Comparison of ENCODE assay signal across 27 mouse cellular contexts in genomic region chr2:13738704-13739103, GRCm38 (mm10). TPM values are rescaled to one million over a fixed set of nuclear protein-coding genes. Genes with fewer than 3 reads are reported as not detected.
DNase-seq lines count a peak whose midpoint lies in the region; ATAC-seq and TF ChIP-seq lines count a peak whose summit lies in the region.
"Had no signal": no experiment of that assay in that cellular context is flagged by ENCODE, and none has a peak within 500 bp of the region (broad histone marks: within the 10 kb centered on the region; RNA-seq: fewer than 3 reads in every experiment).

No protein-coding gene starts in this region.

- H3K9ac ChIP-seq in forebrain, embryonic 15.5 days (replicated peaks): no peak overlapping the region
- H3K9ac ChIP-seq in forebrain, embryonic 12.5 days: no peak overlapping the region
- H3K9ac ChIP-seq in midbrain, embryonic 14.5 days (replicated peaks; ENCODE audit: low read length): no peak overlapping the region
- H3K9ac ChIP-seq: heart, embryonic 13.5 days; intestine, embryonic 15.5 days; liver, embryonic 14.5 days; lung, embryonic 14.5 days had no signal

- TF ChIP-seq POLR2A in brain, embryonic 14.5 days (IDR thresholded peaks at IDR 0.05; ENCODE audit: borderline replicate concordance, extremely low read depth, insufficient read depth, insufficient read length, poor library complexity, severe bottlenecking): no peak

- H3K36me3 ChIP-seq in forebrain, embryonic 15.5 days: no peaks in the 10 kb centered on the region
- H3K36me3 ChIP-seq in forebrain, embryonic 12.5 days (replicated peaks): no peaks in the 10 kb centered on the region
- H3K36me3 ChIP-seq in midbrain, embryonic 14.5 days (ENCODE audit: control insufficient read depth, insufficient read depth, low read length): no peaks in the 10 kb centered on the region
- H3K36me3 ChIP-seq in midbrain, embryonic 10.5 days: no peaks in the 10 kb centered on the region
- H3K36me3 ChIP-seq: heart, embryonic 13.5 days; hindbrain, embryonic 10.5 days; intestine, embryonic 15.5 days had no signal

- H3K27ac ChIP-seq in forebrain, embryonic 15.5 days (replicated peaks): no peak overlapping the region
- H3K27ac ChIP-seq in forebrain, embryonic 12.5 days: no peak overlapping the region
- H3K27ac ChIP-seq in midbrain, embryonic 14.5 days (replicated peaks; ENCODE audit: low read depth, low read length): no peak overlapping the region
- no peak overlapping the region for H3K27ac ChIP-seq in midbrain, embryonic 10.5 days (replicated peaks)
- H3K27ac ChIP-seq: heart, embryonic 13.5 days; hindbrain, embryonic 10.5 days; hindbrain, postnatal 0 days; intestine, embryonic 15.5 days; kidney, postnatal 0 days; liver, embryonic 14.5 days had no signal

- H3K27me3 ChIP-seq in forebrain, embryonic 15.5 days: no peaks in the 10 kb centered on the region
- H3K27me3 ChIP-seq in forebrain, embryonic 12.5 days: no peaks in the 10 kb centered on the region
- no peaks in the 10 kb centered on the region for H3K27me3 ChIP-seq in midbrain, embryonic 14.5 days (ENCODE audit: control insufficient read depth, insufficient read depth, low read length)
- no peaks in the 10 kb centered on the region for H3K27me3 ChIP-seq in midbrain, embryonic 10.5 days (ENCODE audit: low read depth, poor library complexity, severe bottlenecking)
- H3K27me3 ChIP-seq: heart, embryonic 13.5 days; intestine, embryonic 15.5 days had no signal

- no peak overlapping the region for H3K4me2 ChIP-seq in forebrain, embryonic 15.5 days (replicated peaks)
- no peak overlapping the region for H3K4me2 ChIP-seq in forebrain, embryonic 12.5 days
- no peak overlapping the region for H3K4me2 ChIP-seq in midbrain, embryonic 14.5 days (ENCODE audit: low read length)
- H3K4me2 ChIP-seq: heart, embryonic 13.5 days; intestine, embryonic 15.5 days; lung, embryonic 14.5 days had no signal

- no peaks in the 10 kb centered on the region for H3K4me1 ChIP-seq in forebrain, embryonic 15.5 days
- no peaks in the 10 kb centered on the region for H3K4me1 ChIP-seq in forebrain, embryonic 12.5 days
- no peaks in the 10 kb centered on the region for H3K4me1 ChIP-seq in midbrain, embryonic 14.5 days (ENCODE audit: control insufficient read depth, insufficient read depth, low read length)
- H3K4me1 ChIP-seq in midbrain, embryonic 10.5 days: no peaks in the 10 kb centered on the region
- H3K4me1 ChIP-seq: heart, embryonic 13.5 days; hindbrain, embryonic 10.5 days; intestine, embryonic 15.5 days had no signal

- 51% methylated on average over 7 of the region's 7 CpGs for WGBS in forebrain, embryonic 15.5 days
- WGBS in forebrain, embryonic 12.5 days: 53% methylated on average over 7 of the region's 7 CpGs
- 70% methylated on average over 7 of the region's 7 CpGs for WGBS in midbrain, embryonic 14.5 days
- 83% methylated on average over 7 of the region's 7 CpGs for WGBS in midbrain, embryonic 10.5 days

- TF ChIP-seq CTCF in brain, embryonic 14.5 days (IDR thresholded peaks at IDR 0.05; ENCODE audit: borderline replicate concordance, extremely low read depth, insufficient read depth, insufficient read length): no peak

- peak; percentile 70; the same call in 1 of the 2 replicates for ATAC-seq in forebrain, embryonic 15.5 days (replicated peaks)
- ATAC-seq in forebrain, embryonic 12.5 days (ENCODE audit: low FRiP score): no peak
- no peak for ATAC-seq in midbrain, embryonic 14.5 days (ENCODE audit: low FRiP score, low TSS enrichment)
- ATAC-seq: CD4-positive, CD25-positive, alpha-beta regulatory T cell, adult 4 months; hindbrain, postnatal 0 days; intestine, embryonic 15.5 days had no signal

- DNase-seq in midbrain, embryonic 14.5 days: peak; percentile 23
- no peak for DNase-seq in midbrain, embryonic 10.5 days (ENCODE audit: low spot score)
- DNase-seq in R1 (ENCODE audit: low read depth, low spot score): peak; percentile 29
- DNase-seq in brain, embryonic 14.5 days (ENCODE audit: low read depth): peak; percentile 69
- DNase-seq in cerebellum, adult 18-20 months: no peak
- no peak for DNase-seq in urinary bladder, postnatal 10 days (ENCODE audit: low spot score)
- DNase-seq: adrenal gland, postnatal 10 days; cerebellum, adult 11-12 months; cerebellum, postnatal 14 days; gastrocnemius, postnatal 10 days; heart, postnatal 10 days; kidney, adult 2 months; kidney, postnatal 4 days; layer of hippocampus, postnatal 36 days; liver; lung, embryonic 14.5 days; lung, postnatal 14 days; thymus, postnatal 4 days had no signal

- H3K4me3 ChIP-seq in forebrain, embryonic 15.5 days: no peak overlapping the region
- H3K4me3 ChIP-seq in forebrain, embryonic 12.5 days (replicated peaks): no peak overlapping the region
- H3K4me3 ChIP-seq in midbrain, embryonic 14.5 days (replicated peaks; ENCODE audit: low read depth, low read length): no peak overlapping the region
- no peak overlapping the region for H3K4me3 ChIP-seq in midbrain, embryonic 10.5 days
- H3K4me3 ChIP-seq: heart, embryonic 13.5 days; hindbrain, embryonic 10.5 days; intestine, embryonic 15.5 days had no signal

- no peaks in the 10 kb centered on the region for H3K9me3 ChIP-seq in forebrain, embryonic 15.5 days
- no peaks in the 10 kb centered on the region for H3K9me3 ChIP-seq in forebrain, embryonic 12.5 days
- no peaks in the 10 kb centered on the region for H3K9me3 ChIP-seq in midbrain, embryonic 14.5 days (ENCODE audit: control insufficient read depth, low read length)
- no peaks in the 10 kb centered on the region for H3K9me3 ChIP-seq in midbrain, embryonic 10.5 days (replicated peaks)
- H3K9me3 ChIP-seq: heart, embryonic 13.5 days; hindbrain, embryonic 10.5 days; intestine, embryonic 15.5 days had no signal

RNA-seq across cellular contexts. Expression of gene St8sia6, which starts 55.2 kb away (rescaled TPM):
- 0.31 and 0.34 TPM in 2 replicates for polyA plus RNA-seq in forebrain, embryonic 15.5 days (2015; fragmentation: Nextera tagmentation; extraction: Ambion mirVana)
- polyA plus RNA-seq in forebrain, embryonic 12.5 days (2016; fragmentation: Nextera tagmentation; extraction: Ambion mirVana): 0.64 and 0.77 TPM in 2 replicates
- polyA plus RNA-seq in midbrain, embryonic 14.5 days (2014; fragmentation: Nextera tagmentation; extraction: Ambion mirVana): 0.63 and 1.5 TPM in 2 replicates
- 0.27 and 0.38 TPM in 2 replicates for polyA plus RNA-seq in midbrain, embryonic 10.5 days (2016; fragmentation: Nextera tagmentation; extraction: Ambion mirVana)
- 0.37 and 0.70 TPM in 2 replicates for polyA plus RNA-seq in brain, embryonic 14.5 days (2012; rRNA removed)

Comparison
In these comparisons a context has a peak if more than half of its experiments do, and no peak if none do; other contexts are left out.
1. DNase-seq: peak in midbrain, embryonic 14.5 days (single experiment), R1 (single experiment) and brain, embryonic 14.5 days (single experiment); none in midbrain, embryonic 10.5 days (single experiment), cerebellum, adult 18-20 months (0 of 2) and urinary bladder, postnatal 10 days (single experiment).